Mouse (Mus musculus): ENCODE results near the gene Nfia.

DNA sequence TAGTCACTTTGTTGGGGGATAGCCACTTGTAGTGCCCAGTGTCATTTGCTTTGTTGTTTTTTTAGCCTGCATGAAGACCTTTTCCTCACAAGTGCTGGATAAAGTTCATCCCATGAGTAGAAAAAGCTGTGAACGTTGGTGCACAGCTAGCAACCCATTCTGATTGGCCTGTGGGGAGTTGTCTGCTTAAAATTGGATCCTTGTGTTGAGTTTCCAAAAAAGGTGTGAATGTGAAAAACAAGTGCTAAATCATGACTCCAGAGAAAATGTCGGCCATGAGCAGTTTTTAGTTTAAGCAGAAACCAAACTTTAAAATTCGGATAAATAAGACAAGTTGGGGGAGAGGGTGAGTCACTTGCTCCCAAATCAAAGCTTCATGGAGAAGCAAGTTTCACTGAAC lies 259.3 kb downstream of the Nfia start:
- no peak for TF ChIP-seq CTCF (IDR thresholded peaks at IDR 0.05; ENCODE audit: borderline replicate concordance, insufficient read depth, low read length)
- no peak for TF ChIP-seq POLR2A (IDR thresholded peaks at IDR 0.05; ENCODE audit: low read depth, low read length)

All from embryonic fibroblast, embryonic 13.5 days (primary cell).